Mouse (Mus musculus): ENCODE results near the gene Ms4a18.
A peak's percentile ranks its signal among the peaks of the same experiment; 100 is the strongest.

Ms4a18 gene

GRCm38 (mm10) chr19:11048503-11048902 is 30.7 kb upstream of the Ms4a18 start:
- H3K27me3 ChIP-seq (ENCODE audit: insufficient read depth, low read length): peaks cover 19% of the 10 kb centered on the region
- H3K4me3 ChIP-seq (replicated peaks; ENCODE audit: low read length): no peak overlapping the region
- H3K36me3 ChIP-seq (ENCODE audit: insufficient read depth, low read length): no peaks in the 10 kb centered on the region
- TF ChIP-seq CTCF (conservative IDR thresholded peaks at IDR 0.05; ENCODE audit: low read length) (no peak), POU5F1 (IDR thresholded peaks at IDR 0.05; ENCODE audit: borderline replicate concordance, low read length) (no peak), NANOG (IDR thresholded peaks at IDR 0.05; ENCODE audit: borderline replicate concordance, low read length) (no peak)
- no peaks in the 10 kb centered on the region for H3K9me3 ChIP-seq (ENCODE audit: low read length)
- peaks cover 11% of the 10 kb centered on the region for H3K4me1 ChIP-seq (replicated peaks; ENCODE audit: low read depth, low read length)

DNA sequence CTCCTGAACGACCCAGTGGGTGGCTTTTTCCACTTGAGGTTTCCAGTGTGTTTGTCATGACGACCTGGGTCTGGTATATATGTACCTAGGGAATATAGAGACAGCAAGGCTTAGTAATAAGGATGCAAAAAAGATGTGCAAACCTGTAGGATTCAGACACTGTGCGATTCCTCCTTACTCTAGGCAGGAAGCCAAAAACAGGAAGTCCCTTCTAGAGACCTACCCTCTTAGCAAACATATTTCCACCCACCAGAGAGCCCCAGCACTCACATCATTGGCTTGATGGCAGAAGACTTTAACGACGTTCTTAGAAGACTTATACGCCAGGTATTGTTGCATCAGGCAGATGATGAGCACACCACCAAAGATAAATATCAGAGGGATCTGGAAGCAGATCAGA is 30.2 kb upstream of the Ms4a18 start:
- Histone ChIP-seq H3K4me1 (replicated peaks; ENCODE audit: low read depth, low read length) (peaks cover 11% of the 10 kb centered on the region), H3K4me3 (replicated peaks; ENCODE audit: low read length) (no peak overlapping the region), H3K36me3 (ENCODE audit: insufficient read depth, low read length) (no peaks in the 10 kb centered on the region), H3K27me3 (ENCODE audit: insufficient read depth, low read length) (peaks cover 17% of the 10 kb centered on the region), H3K9me3 (ENCODE audit: low read length) (no peaks in the 10 kb centered on the region)
- TF ChIP-seq NANOG (IDR thresholded peaks at IDR 0.05; ENCODE audit: borderline replicate concordance, low read length) (no peak), POU5F1 (IDR thresholded peaks at IDR 0.05; ENCODE audit: borderline replicate concordance, low read length) (no peak)

DNA sequence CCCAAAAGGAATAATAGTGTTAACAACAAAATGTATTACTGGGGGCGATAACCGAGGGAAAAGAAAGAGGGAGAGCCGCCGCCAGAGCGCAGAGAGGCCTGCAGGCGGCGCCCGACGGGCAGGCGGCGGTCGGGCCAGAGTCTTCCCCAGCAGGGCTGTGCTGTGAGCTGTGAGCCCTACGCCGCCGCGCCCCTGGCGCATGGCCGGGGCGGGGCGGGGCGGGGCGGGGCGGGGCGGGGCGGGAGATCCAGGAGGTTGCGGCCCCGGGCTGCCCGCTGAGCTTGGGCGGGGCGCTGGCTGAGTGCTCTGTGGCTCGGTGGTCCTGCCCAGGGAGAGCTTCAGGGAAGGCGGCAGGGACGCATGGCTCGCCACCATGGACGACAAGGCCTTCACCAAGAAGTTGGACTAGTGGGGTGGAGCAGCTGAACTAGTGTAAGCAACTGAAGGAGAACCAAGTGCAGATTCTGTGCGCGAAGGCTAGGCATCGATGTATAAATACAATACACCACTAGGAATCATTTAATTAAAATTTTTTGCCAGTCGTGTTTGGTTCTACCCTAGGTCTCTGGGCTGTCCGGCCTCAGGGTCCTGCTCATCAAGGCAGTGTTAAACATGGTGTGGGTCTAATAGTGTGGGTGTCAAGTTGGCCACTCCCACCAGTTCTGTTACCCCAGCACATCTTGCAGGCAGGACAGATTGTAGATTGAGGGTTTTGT is 27.3 kb upstream of the Ms4a18 start:
- 0 out of 2 replicates have a peak overlapping the region, but pooled peaks have one; percentile 32 for H3K4me3 ChIP-seq (replicated peaks; ENCODE audit: low read length)
- H3K36me3 ChIP-seq (ENCODE audit: insufficient read depth, low read length): no peaks in the 10 kb centered on the region
- peaks cover 11% of the 10 kb centered on the region for H3K4me1 ChIP-seq (replicated peaks; ENCODE audit: low read depth, low read length)
- H3K9me3 ChIP-seq (ENCODE audit: low read length): peaks cover 4% of the 10 kb centered on the region; the same call in 1 of the 2 replicates
- peaks cover 17% of the 10 kb centered on the region for H3K27me3 ChIP-seq (ENCODE audit: insufficient read depth, low read length)
- TF ChIP-seq NANOG (IDR thresholded peaks at IDR 0.05; ENCODE audit: borderline replicate concordance, low read length): no peak
- TF ChIP-seq POU5F1 (IDR thresholded peaks at IDR 0.05; ENCODE audit: borderline replicate concordance, low read length): no peak
- TF ChIP-seq CTCF (conservative IDR thresholded peaks at IDR 0.05; ENCODE audit: low read length): no peak; the same call in 1 of the 2 replicates

DNA sequence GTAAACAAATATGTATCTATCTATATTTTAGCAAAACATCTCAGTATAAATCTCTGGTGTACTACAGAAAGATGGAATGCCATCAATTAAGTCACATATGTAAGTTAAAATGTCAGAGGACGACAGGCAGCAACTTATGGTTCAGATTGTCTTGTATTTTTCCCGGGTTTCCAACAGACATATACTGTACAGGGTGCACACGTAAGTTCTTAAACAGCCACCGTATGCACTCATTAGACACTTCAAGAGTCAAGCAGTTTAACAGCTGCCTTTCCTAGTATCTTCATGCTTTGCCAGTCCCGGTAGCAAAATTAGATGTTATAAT is 26.8 kb upstream of the Ms4a18 start:
- Histone ChIP-seq H3K27me3 (ENCODE audit: insufficient read depth, low read length) (peaks cover 17% of the 10 kb centered on the region), H3K4me3 (replicated peaks; ENCODE audit: low read length) (no peak overlapping the region), H3K36me3 (ENCODE audit: insufficient read depth, low read length) (no peaks in the 10 kb centered on the region), H3K9me3 (ENCODE audit: low read length) (peaks cover 6% of the 10 kb centered on the region; the same call in 1 of the 2 replicates), H3K4me1 (replicated peaks; ENCODE audit: low read depth, low read length) (peaks cover 11% of the 10 kb centered on the region)
- no peak for TF ChIP-seq NANOG (IDR thresholded peaks at IDR 0.05; ENCODE audit: borderline replicate concordance, low read length)
- TF ChIP-seq CTCF (conservative IDR thresholded peaks at IDR 0.05; ENCODE audit: low read length): 0 out of 2 replicates have a peak, but pooled peaks have one; percentile 20
- no peak for TF ChIP-seq POU5F1 (IDR thresholded peaks at IDR 0.05; ENCODE audit: borderline replicate concordance, low read length)

- Histone ChIP-seq H3K36me3 (ENCODE audit: insufficient read depth, low read length) (no peaks in the 10 kb centered on the region), H3K9me3 (ENCODE audit: low read length) (peaks cover 44% of the 10 kb centered on the region), H3K27me3 (ENCODE audit: insufficient read depth, low read length) (no peaks in the 10 kb centered on the region), H3K4me1 (replicated peaks; ENCODE audit: low read depth, low read length) (no peaks in the 10 kb centered on the region), H3K4me3 (replicated peaks; ENCODE audit: low read length) (no peak overlapping the region)
- no peak for TF ChIP-seq CTCF (conservative IDR thresholded peaks at IDR 0.05; ENCODE audit: low read length)
- no peak for TF ChIP-seq NANOG (IDR thresholded peaks at IDR 0.05; ENCODE audit: borderline replicate concordance, low read length)
- no peak for TF ChIP-seq POU5F1 (IDR thresholded peaks at IDR 0.05; ENCODE audit: borderline replicate concordance, low read length)
These were observed 19.7 kb upstream of the Ms4a18 start for GRCm38 (mm10) chr19:11037570-11037969.

DNA sequence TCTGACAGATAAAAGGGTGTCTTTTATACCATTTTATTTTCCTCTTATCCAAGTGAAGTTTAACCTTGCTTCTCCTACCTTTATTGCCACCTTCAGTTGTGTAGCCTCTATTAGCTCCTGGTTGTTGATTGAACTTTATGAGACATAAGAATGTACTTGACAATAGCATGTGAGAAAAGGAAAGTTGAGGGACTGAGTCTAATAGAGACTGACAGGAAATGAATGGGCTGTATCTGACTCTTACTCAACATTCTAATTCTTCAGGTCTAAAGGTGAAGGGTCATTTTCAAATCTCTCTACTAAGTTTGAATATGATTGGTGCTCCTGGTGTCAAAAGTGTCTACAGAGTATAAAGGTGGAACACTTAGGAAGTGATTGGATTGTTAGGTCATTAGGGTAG is 4.6 kb upstream of the Ms4a18 start:
- H3K4me3 ChIP-seq (replicated peaks; ENCODE audit: low read length): no peak overlapping the region

DNA sequence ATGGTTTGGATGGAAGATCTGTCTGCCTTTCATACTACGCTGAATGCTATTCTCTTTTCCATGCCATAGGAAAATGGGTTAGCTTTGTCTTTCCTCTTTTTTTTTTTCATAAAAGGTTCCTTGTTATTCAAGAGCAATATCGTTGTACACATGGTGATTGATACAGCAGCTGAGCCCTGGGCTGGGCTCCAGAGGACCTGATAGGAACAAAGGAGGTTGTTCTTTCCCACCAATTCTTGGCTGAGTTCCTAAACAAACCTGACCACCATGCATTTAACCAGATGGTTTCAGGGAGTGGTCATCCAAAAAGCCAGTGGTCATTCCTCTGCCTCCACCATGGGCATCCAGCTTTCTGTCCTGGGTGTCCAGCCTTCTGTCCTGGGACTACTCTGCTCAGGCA is 580 bp downstream of the Ms4a18 start:
- Histone ChIP-seq H3K27me3 (ENCODE audit: insufficient read depth, low read length) (0 out of 2 replicates have a peak, but pooled peaks cover 2% of the 10 kb centered on the region), H3K9me3 (ENCODE audit: low read length) (peaks cover 4% of the 10 kb centered on the region), H3K4me1 (replicated peaks; ENCODE audit: low read depth, low read length) (peaks cover 5% of the 10 kb centered on the region; the same call in 1 of the 2 replicates), H3K4me3 (replicated peaks; ENCODE audit: low read length) (no peak overlapping the region), H3K36me3 (ENCODE audit: insufficient read depth, low read length) (no peaks in the 10 kb centered on the region)
- TF ChIP-seq CTCF (conservative IDR thresholded peaks at IDR 0.05; ENCODE audit: low read length) (no peak), NANOG (IDR thresholded peaks at IDR 0.05; ENCODE audit: borderline replicate concordance, low read length) (no peak), POU5F1 (IDR thresholded peaks at IDR 0.05; ENCODE audit: borderline replicate concordance, low read length) (no peak)

More for the DNA sequence above, 4.6 kb upstream of the Ms4a18 start:
- 0 out of 2 replicates have a peak, but pooled peaks cover 2% of the 10 kb centered on the region for H3K27me3 ChIP-seq (ENCODE audit: insufficient read depth, low read length)
- H3K9me3 ChIP-seq (ENCODE audit: low read length): peaks cover 4% of the 10 kb centered on the region
- no peaks in the 10 kb centered on the region for H3K36me3 ChIP-seq (ENCODE audit: insufficient read depth, low read length)
- TF ChIP-seq NANOG (IDR thresholded peaks at IDR 0.05; ENCODE audit: borderline replicate concordance, low read length) (no peak), CTCF (conservative IDR thresholded peaks at IDR 0.05; ENCODE audit: low read length) (no peak), POU5F1 (IDR thresholded peaks at IDR 0.05; ENCODE audit: borderline replicate concordance, low read length) (no peak)
- H3K4me1 ChIP-seq (replicated peaks; ENCODE audit: low read depth, low read length): peaks cover 5% of the 10 kb centered on the region; the same call in 1 of the 2 replicates

DNA sequence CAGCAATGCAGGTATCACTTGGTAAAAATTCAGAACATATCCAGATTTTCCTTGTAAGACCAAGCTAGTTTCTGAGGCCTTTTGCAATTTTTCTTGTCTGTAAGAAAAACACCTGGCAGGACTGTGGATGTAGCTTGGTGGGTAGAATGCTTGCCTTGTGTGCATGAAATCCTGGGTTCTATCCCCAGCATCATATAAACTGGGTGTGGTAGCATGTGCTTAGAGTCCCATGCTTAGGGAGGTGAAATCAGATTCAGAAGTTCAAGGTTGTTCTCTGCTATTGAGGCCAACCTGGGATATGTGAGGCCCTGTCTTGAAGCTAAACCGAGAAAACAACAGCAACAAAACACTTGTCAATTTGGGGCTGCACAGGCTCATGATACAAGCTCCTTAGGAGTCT is 1.8 kb downstream of the Ms4a18 start:
- no peaks in the 10 kb centered on the region for H3K36me3 ChIP-seq (ENCODE audit: insufficient read depth, low read length)
- no peak for TF ChIP-seq POU5F1 (IDR thresholded peaks at IDR 0.05; ENCODE audit: borderline replicate concordance, low read length)
- TF ChIP-seq CTCF (conservative IDR thresholded peaks at IDR 0.05; ENCODE audit: low read length): no peak
- TF ChIP-seq NANOG (IDR thresholded peaks at IDR 0.05; ENCODE audit: borderline replicate concordance, low read length): no peak
- no peaks in the 10 kb centered on the region for H3K27me3 ChIP-seq (ENCODE audit: insufficient read depth, low read length)
- peaks cover 5% of the 10 kb centered on the region; the same call in 1 of the 2 replicates for H3K4me1 ChIP-seq (replicated peaks; ENCODE audit: low read depth, low read length)
- peaks cover 4% of the 10 kb centered on the region for H3K9me3 ChIP-seq (ENCODE audit: low read length)
- H3K4me3 ChIP-seq (replicated peaks; ENCODE audit: low read length): no peak overlapping the region
